Mouse (Mus musculus) c-Kit-positive CD71-negative TER-119-negative erythroid progenitor cells, embryonic 14.5 days (primary cell): Measurements from ENCODE around the gene Gucy2g.
"Not testable (repeated sequence)": the region's sequence is repeated elsewhere in the genome, so short reads cannot be mapped to it uniquely, and the experiment has no call there.

Experiments
- DNase-seq: peaks from one replicate; pipeline ENCODE4 v3.0.0-alpha.2; 2013; ENCODE audit warnings: low read depth

The Gucy2g gene

GRCm38 (mm10) chr19:55162271-55162670 lies 78.8 kb downstream of the Gucy2g start:
- no peak for DNase-seq

DNA sequence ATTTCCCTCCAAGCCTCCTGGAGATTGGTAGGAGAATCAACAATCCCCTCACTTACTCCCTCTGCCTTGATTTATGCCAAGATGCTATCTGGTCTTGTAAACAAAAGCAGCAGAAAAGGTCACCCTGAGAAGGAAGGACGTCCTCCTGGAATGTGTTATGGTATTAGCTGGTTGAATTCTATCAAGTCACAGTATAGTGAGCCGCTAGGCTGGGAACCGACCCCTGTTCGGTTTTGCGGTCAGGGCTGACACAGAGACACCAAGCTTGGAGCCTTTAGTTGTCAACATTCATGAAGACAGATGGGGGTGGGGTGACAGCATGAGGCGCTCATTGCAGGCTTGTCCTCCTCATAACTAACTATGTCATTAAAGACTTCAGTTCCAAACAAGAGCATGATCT lies 81.2 kb downstream of the Gucy2g start:
- DNase-seq = no peak

DNA sequence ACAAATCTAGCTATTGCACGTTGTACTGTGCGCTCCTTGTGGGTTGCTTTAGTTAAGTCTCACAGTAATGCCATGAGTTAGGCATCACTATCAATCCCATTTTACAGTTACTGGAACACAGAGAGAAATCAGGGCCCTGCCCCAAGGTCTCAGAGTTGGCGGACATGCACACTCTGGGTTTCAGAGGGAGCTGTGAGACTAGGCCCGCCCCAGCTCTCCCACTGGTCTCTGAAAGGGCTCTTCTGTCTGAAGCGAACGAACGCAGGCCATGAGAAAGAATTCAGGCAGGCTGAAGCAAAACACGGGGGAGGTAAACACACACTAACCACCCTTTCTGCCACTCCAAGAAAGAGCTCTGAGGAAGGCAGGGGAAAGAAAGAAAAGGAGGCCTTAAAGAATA lies 82.4 kb downstream of the Gucy2g start:
- DNase-seq = no peak

GRCm38 (mm10) chr19:55157029-55157428 lies 84.0 kb downstream of the Gucy2g start:
- no peak for DNase-seq

- no peak for DNase-seq
Observed at GRCm38 (mm10) chr19:55152983-55153382, 88.1 kb downstream of the Gucy2g start.

DNA sequence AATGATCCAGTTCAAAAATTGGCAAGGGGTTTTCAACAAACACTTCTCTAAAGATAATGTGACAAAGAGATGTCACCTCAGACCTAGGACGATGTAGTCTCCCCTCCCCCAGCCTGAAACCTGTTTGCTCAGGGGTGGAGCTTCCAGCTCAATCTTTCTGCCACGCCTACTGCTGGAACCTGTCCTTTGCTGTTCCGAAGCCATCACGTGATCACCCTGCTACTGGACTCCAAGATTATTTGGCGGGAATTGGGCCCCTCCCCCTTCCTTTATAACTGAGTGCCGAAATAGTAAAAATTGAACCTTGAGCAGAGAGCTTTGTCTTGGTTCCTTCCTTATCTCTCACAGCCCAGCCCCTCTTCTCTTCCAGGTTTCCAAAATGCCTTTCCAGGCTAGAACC lies 88.8 kb downstream of the Gucy2g start:
- DNase-seq = not testable (repeated sequence)

DNA sequence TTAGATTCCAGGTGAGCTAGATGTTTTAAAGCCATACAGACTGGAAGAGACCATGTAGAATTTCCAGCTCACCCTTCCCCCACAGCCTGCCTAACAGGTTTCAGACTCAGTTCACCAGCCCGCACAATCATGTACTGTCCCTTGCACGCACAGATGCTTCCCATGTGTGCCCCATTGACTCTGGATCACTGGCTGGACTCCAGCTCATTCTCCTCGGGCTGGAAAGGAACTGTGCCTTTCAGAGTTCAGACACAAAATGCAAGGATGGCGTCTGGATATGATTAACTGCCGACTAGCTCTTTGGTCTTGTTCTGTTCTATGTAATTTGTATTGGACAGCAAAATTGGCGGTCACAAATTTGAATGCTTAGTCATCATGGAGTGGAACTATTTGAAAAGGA lies 91.4 kb downstream of the Gucy2g start:
- no peak for DNase-seq

- no peak for DNase-seq
Observed at GRCm38 (mm10) chr19:55148109-55148508, 92.9 kb downstream of the Gucy2g start.
